ENCODE assay signal across 9 mouse cellular contexts in the genomic region with DNA sequence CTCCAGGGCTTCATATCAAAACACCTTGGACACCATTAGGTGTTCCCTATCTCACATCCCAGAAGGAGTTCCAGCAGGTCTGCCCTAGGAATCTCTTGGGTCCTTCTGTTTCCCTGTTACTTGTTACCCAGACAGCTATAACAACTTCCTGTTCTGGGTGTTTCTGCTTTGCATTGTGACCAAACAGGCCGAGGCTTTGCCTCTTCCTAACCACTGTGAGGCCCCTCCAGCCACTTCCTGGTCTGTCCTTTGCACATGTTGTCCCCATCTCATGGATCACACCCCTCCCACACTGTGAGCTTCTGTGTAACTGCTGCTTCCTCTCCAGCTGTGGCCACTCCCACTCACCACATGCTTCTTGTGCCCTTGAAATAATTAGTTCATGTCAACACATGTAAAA. TPM values are rescaled to one million over a fixed set of nuclear protein-coding genes. Genes with fewer than 3 reads are reported as not detected.
A peak's percentile ranks its signal among the peaks of the same experiment; 100 is the strongest.
DNase-seq lines count a peak whose midpoint lies in the region; TF ChIP-seq lines count a peak whose summit lies in the region.
"Had no signal": no experiment of that assay in that cellular context is flagged by ENCODE, and none has a peak within 500 bp of the region (broad histone marks: within the 10 kb centered on the region; RNA-seq: fewer than 3 reads in every experiment).

No protein-coding gene starts in this region.

- H3K27me3 ChIP-seq in liver, adult 2 months (ENCODE audit: control insufficient read depth, insufficient read depth, low read length): no peaks in the 10 kb centered on the region

- no peak for TF ChIP-seq CTCF in lung, adult 2 months (IDR thresholded peaks at IDR 0.05; ENCODE audit: insufficient read depth, low read length)
- no peak for TF ChIP-seq CTCF in liver, adult 2 months (IDR thresholded peaks at IDR 0.05; ENCODE audit: low read depth, low read length)

- H3K4me1 ChIP-seq in lung, adult 2 months (ENCODE audit: control insufficient read depth, insufficient read depth, low read length): peaks cover 3% of the 10 kb centered on the region; the same call in 1 of the 2 replicates
- no peaks in the 10 kb centered on the region for H3K4me1 ChIP-seq in liver, adult 2 months (ENCODE audit: control insufficient read depth, insufficient read depth, low read length)

- no peak overlapping the region for H3K4me3 ChIP-seq in lung, adult 2 months (replicated peaks; ENCODE audit: extremely low read depth, low read depth, low read length)
- H3K4me3 ChIP-seq in liver, adult 2 months (ENCODE audit: insufficient read depth, low read depth, low read length): no peak overlapping the region
- H3K4me3 ChIP-seq: myocyte had no signal

- H3K36me3 ChIP-seq in liver, adult 2 months (ENCODE audit: control insufficient read depth, insufficient read depth, low read length): no peaks in the 10 kb centered on the region

- TF ChIP-seq POLR2A in lung, adult 2 months (IDR thresholded peaks at IDR 0.05; ENCODE audit: borderline replicate concordance, extremely low read depth, low read depth, low read length): no peak
- no peak for TF ChIP-seq POLR2A in liver, adult 2 months (IDR thresholded peaks at IDR 0.05; ENCODE audit: extremely low read depth, insufficient read depth, low read length)

- no peak overlapping the region for H3K27ac ChIP-seq in liver, adult 2 months (replicated peaks; ENCODE audit: insufficient read depth, low read depth, low read length)

- DNase-seq in lung, adult 18-20 months: peak; percentile 75 to 77
- no peak for DNase-seq in lung, adult 2 months
- DNase-seq in embryo, embryonic 10.5 days (ENCODE audit: low spot score): peak; percentile 36
- peak; percentile 60 for DNase-seq in induced T-regulatory cell, adult 2 months (ENCODE audit: low read depth)
- DNase-seq in liver, adult 2 months (ENCODE audit: extremely low read depth, low read depth, low spot score): peak; percentile 49
- peak; percentile 44 for DNase-seq in spleen, adult 12 weeks (ENCODE audit: low spot score)
- no peak for DNase-seq in cerebellum, adult 18-20 months
- DNase-seq in c-Kit-positive CD71-positive TER-119-positive erythroid progenitor cells, embryonic 14.5 days (ENCODE audit: low spot score): no peak

- 6% methylated on average over 1 of the region's 1 CpGs for WGBS in lung, adult 2 months
- 50% methylated on average over 1 of the region's 1 CpGs for WGBS in liver, adult 2 months

- H3K9ac ChIP-seq in liver, adult 2 months (ENCODE audit: low read depth, low read length): no peak overlapping the region

- H3K79me2 ChIP-seq in liver, adult 2 months (ENCODE audit: control insufficient read depth, insufficient read depth, low read length): no peaks in the 10 kb centered on the region

RNA-seq across cellular contexts. Expression of gene Relt, which starts 17.8 kb away (rescaled TPM):
- polyA plus RNA-seq in lung, adult 2 months (2012; rRNA removed): 13.1 and 20.0 TPM in 2 replicates
- total RNA-seq in liver, adult 2 months (2014; rRNA removed): 0.37 and 2.1 TPM in 2 replicates
- polyA plus RNA-seq in liver, adult 2 months (2012; rRNA removed): 1.0 TPM in 2 replicates

Comparison
In these comparisons a context has a peak if more than half of its experiments do, and no peak if none do; other contexts are left out.
1. DNase-seq: peak in lung, adult 18-20 months (2 of 2), embryo, embryonic 10.5 days (single experiment), induced T-regulatory cell, adult 2 months (single experiment), liver, adult 2 months (single experiment) and spleen, adult 12 weeks (single experiment); none in lung, adult 2 months (single experiment), cerebellum, adult 18-20 months (0 of 2) and c-Kit-positive CD71-positive TER-119-positive erythroid progenitor cells, embryonic 14.5 days (single experiment).